Mouse (Mus musculus) embryonic fibroblast, embryonic 13.5 days (primary cell): ENCODE measurements around the gene Psmc5.

ENCODE experiments used
- CTCF ChIP-seq: IDR thresholded peaks from 2 replicates; pipeline ENCODE4 v1.5.1; 2011; ENCODE audit warnings: mild to moderate bottlenecking, control low read depth, low read length, moderate library complexity, borderline replicate concordance; ENCODE audit not compliant: insufficient read depth
- POLR2A ChIP-seq: IDR thresholded peaks from 2 replicates; pipeline ENCODE4 v1.6.1; 2011; ENCODE audit warnings: low read depth, mild to moderate bottlenecking, control low read depth, low read length, moderate library complexity

DNA sequence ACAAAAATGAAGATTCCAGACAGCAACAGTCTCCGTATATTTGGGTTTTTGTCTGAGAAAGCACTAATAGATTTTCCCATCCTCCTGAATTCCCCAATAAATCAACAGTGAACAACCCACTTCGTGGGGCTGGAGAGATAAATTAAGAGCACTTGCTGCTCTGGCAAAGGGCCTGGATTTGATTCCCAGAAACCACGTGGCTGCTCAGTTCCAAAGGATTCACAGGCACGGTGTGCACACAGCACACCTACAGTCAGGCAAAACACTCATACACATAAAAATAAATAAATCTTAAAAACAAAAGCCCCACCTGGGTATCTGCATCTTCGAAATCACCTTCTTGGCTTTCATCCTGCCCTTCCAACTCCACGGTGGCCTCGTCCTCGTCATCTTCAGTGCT, 43.2 kb upstream of the Psmc5 start:
- TF ChIP-seq POLR2A: no peak
- TF ChIP-seq CTCF: no peak
